Mouse (Mus musculus) T-helper 17 cell (primary cell): ENCODE measurements around the gene Siglecg.

Source experiments
- in situ Hi-C, 2 experiments: fragments of 300-600 bp; cut with MboI, MseI; formaldehyde crosslinking; loops; 1 replicate in 1 of 2; 2 replicates in 1 of 2; pipeline ENCODE4 v1.15.1; 2025; ENCODE audit warnings: high pct_unique_total_duplicates in 2 of 2

Gene Siglecg

DNA sequence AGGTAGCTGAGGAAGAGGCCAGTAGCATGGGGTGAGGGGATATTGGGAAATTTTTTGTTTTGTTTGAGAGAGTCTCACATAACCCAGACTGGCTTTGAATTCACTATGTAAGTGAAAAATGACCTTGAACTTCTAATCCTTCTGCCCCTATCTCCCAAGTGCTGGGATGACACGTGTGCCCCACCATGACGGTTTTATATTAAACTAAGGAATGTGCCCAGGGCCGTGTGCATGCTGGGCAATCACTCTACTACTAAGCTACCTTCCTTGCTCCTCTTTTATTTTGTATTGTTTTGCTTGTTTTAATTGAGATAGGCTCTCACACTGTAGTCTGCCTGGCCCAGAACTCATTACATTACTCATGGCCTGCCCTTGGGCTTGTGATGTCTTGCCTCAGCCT is 33.1 kb downstream of the Siglecg start:
- in situ Hi-C loops, result loop anchor here (10.0 kb wide), 2 partner anchors 126 to 814 kb away; partner anchors contain the start of genes Zfp715 (in 2 of the 2) and Acp4 (in 1 of the 2)

- in situ Hi-C loops, result loop anchor here (10.0 kb wide), 2 partner anchors 128 to 812 kb away; partner anchors contain the start of genes Zfp715 (in 2 of the 2) and Acp4 (in 1 of the 2)
Measured at GRCm38 (mm10) chr7:43442684-43443083, 34.7 kb downstream of the Siglecg start.

GRCm38 (mm10) chr7:43443126-43443916 is 35.3 kb downstream of the Siglecg start:
- in situ Hi-C loops, result loop anchor here (10.0 kb wide), 2 partner anchors 129 to 811 kb away; partner anchors contain the start of genes Zfp715 (in 2 of the 2) and Acp4 (in 1 of the 2)

- in situ Hi-C loops, result loop anchor here (10.0 kb wide), 2 partner anchors 129 to 811 kb away; partner anchors contain the start of genes Zfp715 (in 2 of the 2) and Acp4 (in 1 of the 2)
Measured at GRCm38 (mm10) chr7:43443917-43444293, 35.9 kb downstream of the Siglecg start, which contains the start of the genes Etfb and Gm45233. Gene Etfb, plus strand, starts transcription at chr7:43444083. Gene Gm45233, plus strand, starts transcription at chr7:43444128.

DNA sequence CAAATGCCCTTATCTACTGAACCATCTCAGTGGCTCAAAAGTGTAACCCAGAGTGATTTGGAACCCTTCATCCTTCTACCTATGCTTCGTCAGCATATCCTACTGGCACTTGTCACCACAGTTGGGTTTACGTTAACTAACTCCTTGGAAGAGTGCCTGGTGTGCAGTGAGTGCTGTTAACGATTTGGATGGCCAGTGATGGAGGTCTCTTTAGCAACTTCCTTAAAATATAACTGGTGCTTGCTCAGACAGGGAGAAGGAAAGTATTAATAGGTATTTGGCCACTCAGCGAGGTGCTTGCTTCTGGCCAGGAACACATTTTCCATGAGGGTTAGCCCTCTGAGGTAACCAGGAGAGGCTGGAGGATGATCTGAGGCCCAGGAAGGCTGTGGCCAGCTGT is 39.8 kb downstream of the Siglecg start:
- in situ Hi-C loops, result loop anchor here (10.0 kb wide), 2 partner anchors 133 to 807 kb away; partner anchors contain the start of genes Zfp715 (in 2 of the 2) and Acp4 (in 1 of the 2)

DNA sequence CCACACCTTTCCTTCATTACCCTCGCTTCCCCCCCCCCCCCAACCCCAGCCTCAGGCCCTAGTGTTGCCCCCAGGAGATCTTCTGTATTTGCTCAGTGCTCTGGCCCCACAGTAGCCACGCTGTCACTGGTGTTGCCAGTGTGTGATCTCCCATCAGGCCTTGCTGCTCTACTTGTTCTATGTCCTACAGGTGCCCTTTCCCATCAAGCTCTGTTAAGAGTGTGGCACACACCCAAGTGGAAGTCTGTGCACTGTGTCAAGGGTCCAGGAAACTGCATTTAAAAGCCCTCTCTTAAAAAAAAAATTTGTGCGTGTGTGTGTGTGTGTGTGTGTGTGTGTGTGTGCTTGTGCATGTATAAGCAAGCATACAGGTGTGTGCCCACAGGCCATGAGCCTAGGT is 40.2 kb downstream of the Siglecg start:
- in situ Hi-C loops, result loop anchor here (10.0 kb wide), 2 partner anchors 133 to 807 kb away; partner anchors contain the start of genes Zfp715 (in 2 of the 2) and Acp4 (in 1 of the 2)

DNA sequence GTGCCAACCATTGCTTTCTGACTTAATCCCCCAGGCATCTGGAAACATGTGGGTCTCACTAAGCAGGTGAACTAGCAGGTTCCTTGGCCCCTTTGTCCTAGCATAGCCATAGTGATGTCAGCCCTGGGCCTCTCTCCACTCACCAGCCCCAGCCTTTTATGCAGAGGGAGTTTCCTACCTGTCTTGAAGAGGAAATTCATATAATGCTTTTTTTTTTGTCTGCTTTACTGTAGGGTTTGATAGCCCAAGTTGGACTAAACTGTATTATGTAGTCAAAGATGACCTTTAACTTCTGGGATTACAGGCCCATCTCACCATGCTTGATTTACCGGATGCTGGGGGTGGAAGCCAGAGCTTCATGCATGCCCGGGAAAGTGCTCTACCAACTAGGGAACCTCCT is 41.8 kb downstream of the Siglecg start:
- in situ Hi-C loops, result loop anchor here (10.0 kb wide), 2 partner anchors 135 to 805 kb away; partner anchors contain the start of genes Zfp715 (in 2 of the 2) and Acp4 (in 1 of the 2)

DNA sequence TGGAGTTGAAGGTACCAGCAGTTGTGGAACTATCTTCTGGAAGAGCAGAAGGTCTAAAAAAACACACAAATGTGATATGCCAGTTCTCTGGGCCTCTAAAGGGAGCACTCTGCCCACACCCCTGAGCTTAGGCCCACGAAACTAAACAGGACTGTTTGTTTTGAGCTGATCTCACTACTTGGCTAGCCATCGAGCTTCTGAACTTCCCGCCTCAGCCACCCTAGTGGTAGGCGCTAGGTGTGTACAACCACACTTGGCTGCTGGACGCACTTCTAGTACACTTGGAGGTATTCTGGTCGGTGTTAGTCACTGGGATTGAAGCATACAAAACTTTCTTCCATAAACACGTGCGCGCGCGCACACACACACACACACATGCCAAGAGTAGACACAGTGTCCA is 43.7 kb downstream of the Siglecg start:
- in situ Hi-C loops, result no loop called here

DNA sequence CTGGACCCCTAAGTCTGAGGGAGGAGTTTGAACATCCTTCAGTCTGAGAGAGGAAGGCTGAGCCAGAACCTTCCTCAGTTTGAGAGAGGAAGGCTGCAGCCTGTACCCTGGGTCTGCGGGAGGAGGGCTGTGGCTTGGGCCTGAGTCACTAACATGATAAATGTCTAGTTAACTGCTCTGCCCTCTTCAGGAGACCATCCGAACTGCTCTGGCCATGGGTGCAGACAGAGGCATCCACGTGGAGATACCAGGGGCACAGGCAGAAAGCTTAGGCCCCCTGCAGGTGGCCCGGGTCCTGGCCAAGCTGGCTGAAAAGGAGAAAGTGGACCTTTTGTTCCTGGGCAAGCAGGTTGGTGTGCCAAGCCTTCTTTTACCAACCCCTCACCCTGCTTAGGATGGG is 44.6 kb downstream of the Siglecg start:
- in situ Hi-C loops, result no loop called here

GRCm38 (mm10) chr7:43453599-43454355 is 45.8 kb downstream of the Siglecg start:
- in situ Hi-C loops, result no loop called here

GRCm38 (mm10) chr7:43454371-43454770 is 46.4 kb downstream of the Siglecg start:
- in situ Hi-C loops, result no loop called here

GRCm38 (mm10) chr7:43462851-43463250 is 54.8 kb downstream of the Siglecg start, which contains the start of gene Vsig10l:
Gene Vsig10l, plus strand, starts transcription at chr7:43463151.
- in situ Hi-C loops, result no loop called here

DNA sequence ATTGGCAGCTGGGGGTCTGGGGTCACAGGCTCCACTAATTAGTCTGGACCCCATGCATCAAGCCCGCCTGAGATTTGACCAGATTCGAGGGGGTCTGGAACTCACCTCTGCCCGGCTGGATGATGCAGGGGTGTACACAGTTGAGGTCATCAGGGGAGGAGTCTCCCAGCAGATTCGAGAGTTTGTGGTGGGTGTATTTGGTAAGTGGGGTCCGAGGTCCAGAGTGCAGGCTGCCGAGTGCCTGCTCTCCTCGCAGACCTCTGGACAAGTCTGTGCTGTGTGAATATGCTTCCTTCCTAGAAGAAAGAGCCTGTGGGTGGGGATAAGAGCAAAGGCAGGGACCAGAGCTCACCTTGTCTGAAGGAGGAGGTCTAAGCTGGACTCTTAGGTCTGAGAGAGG is 56.0 kb downstream of the Siglecg start:
- in situ Hi-C loops, result no loop called here

DNA sequence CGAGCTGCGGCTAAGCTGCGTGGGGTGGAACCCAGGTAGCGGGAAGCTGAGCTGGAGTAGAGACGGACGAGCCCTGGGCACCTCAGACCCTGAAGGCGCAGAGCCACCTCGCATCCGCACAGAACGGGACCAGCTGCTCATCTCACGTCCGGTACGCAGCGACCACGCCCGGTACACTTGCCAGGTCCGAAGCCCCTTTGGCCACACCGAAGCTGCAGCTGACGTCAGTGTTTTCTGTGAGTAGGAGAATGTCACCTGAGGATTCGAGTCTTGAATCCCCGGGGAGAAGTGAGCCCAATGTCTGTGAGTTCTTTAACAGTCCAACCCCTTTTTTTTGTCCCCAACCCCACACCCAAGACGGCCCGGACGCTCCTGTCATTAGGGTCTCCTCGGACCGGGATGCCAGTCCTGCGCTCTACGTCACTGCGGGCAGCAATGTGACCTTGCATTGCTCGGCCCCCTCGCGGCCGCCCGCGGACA is 56.9 kb downstream of the Siglecg start:
- in situ Hi-C loops, result loop anchor here in 1 of 2 experiments (5.0 kb wide), 1 partner anchor 183 kb away; no protein-coding TSS in a partner anchor

DNA sequence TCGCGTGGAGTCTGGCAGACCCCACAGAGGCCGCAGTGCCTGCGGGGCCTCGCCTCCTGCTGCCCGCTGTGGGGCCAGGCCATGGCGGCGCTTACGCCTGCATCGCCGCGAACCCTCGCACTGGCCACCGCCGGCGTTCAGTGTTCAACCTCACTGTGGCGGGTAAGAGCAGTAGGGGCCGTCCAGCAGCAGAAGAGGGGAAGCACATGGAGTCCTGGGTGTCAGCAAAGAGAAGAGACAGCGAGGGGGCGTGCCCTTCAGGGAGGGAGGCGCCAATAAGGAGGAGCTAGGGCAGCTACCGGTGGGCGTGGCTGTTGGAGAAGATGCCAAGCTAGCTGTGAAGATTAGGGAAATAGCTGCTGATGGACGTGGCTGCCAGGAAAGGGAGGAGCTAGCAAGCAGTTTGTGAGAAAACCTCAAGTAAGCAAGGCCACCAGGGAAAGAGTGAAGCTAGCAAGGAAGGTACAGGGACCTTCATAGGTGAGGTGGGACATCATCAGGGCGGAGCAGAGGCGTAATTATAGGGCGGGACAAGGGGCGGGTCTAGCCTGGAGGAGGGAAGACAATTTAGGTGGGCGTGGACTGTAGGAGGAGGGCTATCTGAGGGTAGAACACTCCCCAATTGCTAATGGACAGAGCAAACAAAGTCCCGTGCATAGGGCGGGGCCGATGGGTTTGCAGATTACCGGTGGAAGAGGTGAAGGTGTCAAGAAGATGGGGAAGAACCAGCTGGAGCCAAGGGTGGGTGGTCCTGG is 57.5 kb downstream of the Siglecg start:
- in situ Hi-C loops, result loop anchor here in 1 of 2 experiments (5.0 kb wide), 1 partner anchor 183 kb away; no protein-coding TSS in a partner anchor

DNA sequence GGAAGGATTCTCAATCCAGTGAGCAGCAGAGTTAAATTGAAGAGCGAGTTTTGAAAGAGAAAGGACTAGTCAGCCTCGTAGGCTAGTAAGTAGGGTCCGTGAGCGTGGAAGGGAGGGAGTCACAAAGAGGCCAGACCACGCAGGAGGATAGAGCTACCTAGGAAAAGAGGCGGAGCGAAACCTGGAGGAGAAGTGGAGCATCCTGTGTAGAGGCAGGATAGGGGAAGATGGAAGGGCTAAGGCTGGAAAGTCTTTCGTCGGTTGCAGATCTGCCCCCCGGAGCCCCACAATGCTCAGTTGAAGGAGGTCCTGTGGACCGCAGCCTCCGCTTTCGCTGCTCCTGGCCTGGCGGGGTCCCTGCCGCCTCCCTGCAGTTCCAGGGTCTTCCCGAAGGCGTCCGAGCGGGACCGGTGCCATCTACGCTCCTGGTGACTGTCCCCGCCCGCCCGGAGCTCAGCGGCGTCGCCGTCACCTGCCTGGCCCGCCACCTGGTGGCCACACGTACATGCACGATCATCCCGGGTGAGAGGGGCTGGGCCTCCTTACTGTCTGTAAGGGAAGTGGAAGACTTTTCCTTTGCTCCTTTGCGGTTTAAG is 58.2 kb downstream of the Siglecg start:
- in situ Hi-C loops, result loop anchor here in 1 of 2 experiments (5.0 kb wide), 1 partner anchor 184 kb away; no protein-coding TSS in a partner anchor
